Mouse (Mus musculus): ENCODE results near the gene Pik3c2b.
A peak's percentile ranks its signal among the peaks of the same experiment; 100 is the strongest.

Pik3c2b gene

GRCm38 (mm10) chr1:133073327-133073856 is 27.9 kb downstream of the Pik3c2b start:
- peak; percentile 88 for DNase-seq (ENCODE audit: low read depth)

GRCm38 (mm10) chr1:133074541-133074940 is 29.1 kb downstream of the Pik3c2b start:
- DNase-seq (ENCODE audit: low read depth): no peak

GRCm38 (mm10) chr1:133075651-133076400 is 30.4 kb downstream of the Pik3c2b start:
- peak; percentile 40 for DNase-seq (ENCODE audit: low read depth)

GRCm38 (mm10) chr1:133076681-133077514 is 31.4 kb downstream of the Pik3c2b start:
- peak; percentile 90 for DNase-seq (ENCODE audit: low read depth)

- DNase-seq (ENCODE audit: low read depth): peak; percentile 54
These were observed 32.3 kb downstream of the Pik3c2b start for GRCm38 (mm10) chr1:133077606-133078337.

GRCm38 (mm10) chr1:133078338-133078727 is 32.9 kb downstream of the Pik3c2b start:
- DNase-seq (ENCODE audit: low read depth): no peak

- DNase-seq (ENCODE audit: low read depth): no peak
These were observed 34.0 kb downstream of the Pik3c2b start for GRCm38 (mm10) chr1:133079509-133079908.

GRCm38 (mm10) chr1:133080079-133080561 is 34.7 kb downstream of the Pik3c2b start:
- no peak for DNase-seq (ENCODE audit: low read depth)

GRCm38 (mm10) chr1:133080717-133081116 is 35.2 kb downstream of the Pik3c2b start:
- DNase-seq (ENCODE audit: low read depth): no peak

GRCm38 (mm10) chr1:133083003-133083546 is 37.6 kb downstream of the Pik3c2b start:
- no peak for DNase-seq (ENCODE audit: low read depth)

- no peak for DNase-seq (ENCODE audit: low read depth)
These were observed 38.6 kb downstream of the Pik3c2b start for GRCm38 (mm10) chr1:133083942-133084625.

- no peak for DNase-seq (ENCODE audit: low read depth)
These were observed 39.4 kb downstream of the Pik3c2b start for GRCm38 (mm10) chr1:133084708-133085416.

GRCm38 (mm10) chr1:133085417-133085742 is 39.9 kb downstream of the Pik3c2b start:
- DNase-seq (ENCODE audit: low read depth): no peak

- DNase-seq (ENCODE audit: low read depth): no peak
These were observed 41.3 kb downstream of the Pik3c2b start for GRCm38 (mm10) chr1:133086804-133087203.

GRCm38 (mm10) chr1:133087206-133087905 is 41.9 kb downstream of the Pik3c2b start:
- DNase-seq (ENCODE audit: low read depth): peak; percentile 77

- DNase-seq (ENCODE audit: low read depth): no peak
These were observed 42.7 kb downstream of the Pik3c2b start for GRCm38 (mm10) chr1:133088196-133088595.

- no peak for DNase-seq (ENCODE audit: low read depth)
These were observed 43.9 kb downstream of the Pik3c2b start for GRCm38 (mm10) chr1:133089415-133089814.

GRCm38 (mm10) chr1:133090641-133091040 is 45.2 kb downstream of the Pik3c2b start:
- DNase-seq (ENCODE audit: low read depth): no peak

GRCm38 (mm10) chr1:133091483-133091882 is 46.0 kb downstream of the Pik3c2b start:
- no peak for DNase-seq (ENCODE audit: low read depth)

- no peak for DNase-seq (ENCODE audit: low read depth)
These were observed 48.3 kb downstream of the Pik3c2b start for GRCm38 (mm10) chr1:133093719-133094118.
